Mouse (Mus musculus) inflammation-experienced regulatory T-cells, adult 6 months (primary cell): Measurements from ENCODE around the gene Rhobtb1. TPM values are rescaled to one million over a fixed set of nuclear protein-coding genes. Genes with fewer than 3 reads are reported as not detected.

Experiments used
- ATAC-seq: one replicate; pipeline ENCODE4 v1.8.0; 2017
- polyA plus RNA-seq, 3 experiments: library from polyadenylated mRNA; unstranded; fragments of 100-300 nt; shearing (Covaris generic); gene quantifications; one replicate each; pipeline ENCODE4 v1.2.1; 2017

The Rhobtb1 gene
- polyA plus RNA-seq, 3 experiments from 2014 or later: not detected

DNA sequence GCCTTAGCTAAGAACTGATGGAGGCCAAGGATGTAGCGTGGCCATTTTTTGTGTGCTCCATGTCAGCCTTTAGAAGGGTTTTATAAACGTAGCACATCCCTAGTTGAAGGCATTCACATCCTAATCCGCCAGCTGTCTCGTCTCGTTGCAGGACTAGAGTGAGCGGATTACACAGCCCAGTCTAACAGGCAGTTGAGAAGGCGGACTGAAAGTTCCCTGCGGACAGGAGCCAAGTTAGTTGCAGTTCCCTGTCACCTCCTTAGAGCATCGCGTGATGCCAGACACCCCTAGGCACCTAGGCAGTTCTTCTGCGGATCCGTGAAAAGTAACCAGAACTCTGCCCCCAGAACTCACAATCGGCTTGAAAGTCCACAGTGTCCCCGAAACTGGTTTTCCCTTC, 60.7 kb downstream of the Rhobtb1 start:
- no peak for ATAC-seq

DNA sequence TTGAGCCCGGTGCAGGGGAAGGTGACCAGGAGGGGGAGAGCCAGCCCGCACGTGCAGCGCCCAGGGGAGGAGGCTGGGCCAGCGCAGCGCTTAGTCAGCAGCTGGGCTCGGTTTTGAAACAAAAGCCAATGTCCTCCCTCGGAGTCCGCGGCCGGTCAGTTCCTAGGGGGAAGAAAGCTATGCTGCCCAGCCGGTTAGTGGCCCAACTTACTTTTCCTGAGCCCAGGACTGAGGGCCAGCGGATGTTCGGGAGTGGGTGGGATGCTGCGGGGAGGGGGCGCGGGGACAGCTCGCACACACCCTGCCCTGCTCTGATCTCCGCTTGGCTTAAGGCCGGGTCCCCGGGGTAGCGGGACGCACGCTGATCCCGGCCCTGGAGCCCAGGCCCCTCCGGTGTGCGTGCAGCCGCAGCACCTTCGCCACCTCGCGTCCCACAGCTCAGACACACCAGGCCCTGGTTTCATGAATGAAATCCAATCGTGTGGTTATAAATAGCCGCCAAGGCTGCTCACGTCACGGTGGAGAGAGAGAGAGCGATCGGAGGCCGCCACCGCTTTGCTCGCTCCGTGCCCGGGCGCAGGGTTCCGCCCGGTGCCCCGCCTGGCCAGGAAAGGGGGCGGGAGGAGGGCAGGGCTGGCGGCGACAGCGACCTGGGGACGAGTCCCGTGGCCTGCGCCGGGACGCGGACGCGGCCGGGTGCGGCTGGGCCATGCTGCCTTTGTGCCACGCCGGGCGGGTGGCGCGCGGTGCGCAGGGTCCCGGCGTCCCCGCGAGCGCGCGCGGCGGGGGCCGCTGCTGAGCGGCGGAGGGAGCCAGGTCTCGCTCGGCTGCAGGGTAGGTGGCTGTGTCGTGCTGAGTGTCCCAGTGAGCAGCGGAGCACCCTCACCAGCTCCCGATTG, 61.6 kb downstream of the Rhobtb1 start, which contains the start of gene A930033H14Rik:
Gene A930033H14Rik (minus strand): TSS at position 557 of the 899 bp plus-strand sequence.
- no peak for ATAC-seq

DNA sequence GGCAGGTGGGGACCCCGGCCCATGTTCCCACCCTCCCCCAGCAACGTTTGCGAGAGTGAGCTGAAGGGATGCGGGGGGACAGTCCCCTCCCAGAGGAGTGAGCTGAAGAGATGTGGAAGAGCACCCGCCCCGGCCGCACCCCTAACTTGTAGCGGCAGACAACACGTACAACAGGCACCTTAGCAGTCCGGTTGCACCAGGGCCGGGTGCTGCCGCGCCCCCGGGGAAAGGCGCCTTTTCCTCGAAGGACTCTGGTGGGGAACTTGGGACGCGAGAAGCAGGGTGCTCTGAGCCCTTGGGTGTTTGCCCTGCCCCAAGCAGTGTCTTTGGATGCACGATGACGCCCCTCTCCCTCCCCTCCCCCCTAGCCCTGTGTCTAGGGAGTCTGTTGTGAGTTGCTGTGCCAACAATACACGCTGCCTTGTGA, 62.2 kb downstream of the Rhobtb1 start:
- ATAC-seq: no peak

DNA sequence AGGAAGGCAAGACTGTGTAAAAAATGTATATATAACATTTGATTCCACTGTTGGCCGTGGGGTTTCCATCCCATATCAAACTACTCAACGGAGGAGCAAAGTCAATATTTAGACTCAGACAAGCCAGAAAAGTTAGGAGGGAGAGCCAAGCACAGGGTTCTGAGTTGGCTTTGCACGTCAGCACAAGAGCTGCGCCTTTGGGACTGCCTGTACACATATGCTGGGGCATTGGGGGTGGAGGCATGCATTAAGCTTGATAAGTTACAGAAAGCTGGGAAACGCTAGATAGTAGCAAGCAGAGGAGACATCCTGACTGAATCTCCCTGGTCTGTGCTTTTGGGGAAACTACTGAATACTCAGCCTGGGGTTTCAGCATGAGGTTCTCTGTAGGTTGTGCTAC, 62.8 kb downstream of the Rhobtb1 start:
- no peak for ATAC-seq

DNA sequence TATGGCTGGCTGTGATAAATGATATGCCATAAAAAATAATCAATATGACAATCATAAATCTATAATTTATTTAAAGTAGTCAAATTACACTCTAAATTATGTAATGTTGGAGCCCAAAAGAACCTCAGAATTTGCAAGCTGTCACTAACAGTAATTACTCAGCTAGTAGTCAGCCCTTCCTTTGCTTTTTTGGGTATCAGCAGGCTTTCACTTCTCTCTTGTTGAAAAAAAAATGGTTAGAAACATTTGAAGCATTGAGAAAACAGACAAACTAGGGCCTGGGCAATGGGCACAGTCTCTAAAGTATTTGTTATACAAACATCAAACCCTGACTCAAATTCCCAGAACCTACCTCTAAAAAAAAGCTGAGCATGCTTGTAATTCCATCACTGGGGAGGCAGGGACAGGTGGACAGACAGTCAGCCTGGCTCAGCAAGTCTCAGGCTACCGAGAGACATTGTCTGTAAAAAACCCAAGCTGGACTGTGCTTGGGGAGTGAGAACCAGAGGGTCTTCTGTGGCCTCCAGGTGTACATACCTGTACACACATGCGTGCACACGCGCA, 66.0 kb downstream of the Rhobtb1 start:
- no peak for ATAC-seq

DNA sequence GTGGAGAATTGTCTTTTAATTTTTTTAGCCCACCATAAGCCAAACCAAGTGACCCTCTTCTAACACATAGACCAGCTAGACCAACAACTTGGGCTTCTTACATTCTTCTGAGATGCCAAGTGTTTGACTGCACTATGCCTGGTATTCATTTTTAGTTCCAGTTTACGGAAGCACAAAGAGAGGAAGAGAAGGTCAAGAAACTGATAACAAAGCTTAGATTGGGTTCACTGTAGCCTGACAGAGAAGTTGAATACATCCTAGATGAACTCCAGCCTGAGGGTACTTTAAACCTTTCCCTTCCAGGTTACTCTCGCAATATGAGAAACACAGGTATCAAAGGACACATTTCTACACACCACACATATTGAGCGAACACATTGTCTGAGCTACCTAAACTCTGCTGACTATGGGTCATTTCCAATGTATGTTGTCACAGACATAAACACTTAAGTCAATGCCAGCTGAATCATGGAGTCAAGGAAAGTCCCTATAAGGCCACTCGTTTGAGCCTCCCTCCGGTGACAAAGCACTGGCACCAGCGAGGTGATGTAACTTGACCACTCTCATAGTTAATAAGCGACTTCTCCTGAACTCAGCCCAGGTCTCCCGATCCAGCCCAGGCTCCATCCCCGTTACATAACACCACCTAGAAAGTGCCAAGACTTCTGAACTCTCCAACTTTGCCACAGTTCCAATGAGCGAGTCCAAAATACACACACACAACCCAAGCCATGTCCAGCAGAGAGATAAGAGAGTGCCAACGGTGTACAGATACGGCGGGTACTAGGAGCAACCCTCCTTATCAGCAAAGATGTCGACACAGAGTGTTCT, 67.4 kb downstream of the Rhobtb1 start:
- no peak for ATAC-seq

DNA sequence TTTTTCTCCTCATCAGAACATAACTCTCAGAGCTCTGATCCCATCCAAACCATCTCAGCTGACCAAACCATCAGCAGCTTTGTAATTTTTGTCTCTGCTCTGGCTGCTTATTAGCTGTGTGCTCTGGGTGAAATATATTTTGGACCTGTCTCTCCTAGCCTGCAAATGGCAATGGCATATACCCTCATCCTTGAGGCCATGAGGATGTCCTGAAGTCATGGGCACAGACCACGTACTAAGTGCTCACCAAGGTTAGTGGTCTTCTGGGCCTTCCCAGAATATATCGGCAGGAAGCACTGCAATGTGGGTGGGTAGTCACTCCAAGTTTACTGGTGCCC, 68.0 kb downstream of the Rhobtb1 start:
- no peak for ATAC-seq

DNA sequence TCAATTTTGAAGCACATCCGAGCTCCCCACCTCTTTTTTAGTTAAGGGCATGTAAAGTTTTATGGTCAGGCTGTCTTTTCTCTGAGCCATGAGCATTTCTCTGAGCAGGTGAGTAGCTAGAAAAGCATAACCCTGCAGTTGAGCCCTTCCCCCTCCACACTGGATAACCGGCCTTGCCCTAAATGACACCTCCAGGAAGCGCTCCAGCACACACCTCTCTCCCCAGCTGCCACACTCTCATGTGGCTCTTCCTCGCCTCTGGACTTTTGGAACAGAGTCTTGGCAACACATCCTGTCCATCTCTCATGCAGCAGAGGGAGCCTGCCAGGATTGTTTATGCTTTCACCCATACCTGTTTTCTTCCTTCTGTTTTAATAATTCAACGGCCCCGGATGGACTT, 69.1 kb downstream of the Rhobtb1 start:
- no peak for ATAC-seq

DNA sequence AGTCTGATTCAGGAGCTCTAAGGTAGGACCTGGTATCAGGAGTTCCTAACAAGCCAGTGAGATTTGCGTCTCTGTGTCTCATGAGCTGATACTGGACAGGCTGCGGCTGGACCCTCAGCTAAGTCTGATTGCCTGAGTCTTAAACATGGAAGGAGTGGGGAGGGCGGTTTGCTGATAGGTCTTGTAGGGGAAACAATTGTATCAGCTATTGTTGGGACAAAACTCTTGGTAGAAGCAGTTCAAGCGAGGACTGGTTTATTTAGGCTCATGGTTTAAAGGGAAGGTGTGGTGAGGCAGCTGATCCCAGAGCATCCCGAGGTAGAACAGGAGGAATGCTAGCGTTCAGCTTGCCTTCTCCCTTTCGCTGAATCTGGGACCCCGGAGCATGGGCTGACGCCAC, 69.9 kb downstream of the Rhobtb1 start:
- no peak for ATAC-seq

DNA sequence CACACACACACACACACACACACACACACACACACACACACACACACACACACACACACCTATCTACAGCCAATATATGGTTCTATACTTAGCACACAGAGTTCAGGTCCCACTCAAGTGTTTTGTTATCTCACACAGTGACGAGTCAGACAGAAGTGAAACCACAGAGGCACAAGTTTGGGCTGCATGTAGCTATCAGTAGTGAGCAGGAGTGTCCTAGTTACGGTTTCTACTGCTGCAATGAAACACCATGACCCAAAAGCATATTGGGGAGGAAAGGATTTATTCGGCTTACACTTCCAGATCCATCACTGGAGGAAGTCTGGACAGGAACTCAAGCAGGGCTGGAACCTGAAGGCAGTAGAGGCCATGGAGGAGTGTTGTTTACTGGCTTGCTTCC, 70.7 kb downstream of the Rhobtb1 start:
- no peak for ATAC-seq

DNA sequence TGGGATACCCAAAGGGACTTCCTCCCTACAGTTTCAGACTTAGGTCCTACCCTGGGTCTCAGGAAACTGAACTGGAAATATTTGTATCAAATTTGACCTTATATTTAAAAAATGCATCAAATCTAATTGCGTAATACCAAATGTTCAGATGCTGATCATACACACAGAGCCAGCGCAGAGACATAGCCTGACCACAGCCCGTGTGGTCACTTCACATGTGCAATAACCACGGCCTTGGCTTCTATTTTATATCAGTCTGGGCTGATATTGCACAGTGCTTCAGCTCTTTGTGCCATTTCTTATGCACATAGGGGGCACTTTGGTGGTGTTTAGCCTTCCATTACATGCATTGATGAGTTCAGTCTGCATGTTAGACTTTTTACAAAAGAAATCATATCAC, 72.0 kb downstream of the Rhobtb1 start:
- ATAC-seq: no peak

DNA sequence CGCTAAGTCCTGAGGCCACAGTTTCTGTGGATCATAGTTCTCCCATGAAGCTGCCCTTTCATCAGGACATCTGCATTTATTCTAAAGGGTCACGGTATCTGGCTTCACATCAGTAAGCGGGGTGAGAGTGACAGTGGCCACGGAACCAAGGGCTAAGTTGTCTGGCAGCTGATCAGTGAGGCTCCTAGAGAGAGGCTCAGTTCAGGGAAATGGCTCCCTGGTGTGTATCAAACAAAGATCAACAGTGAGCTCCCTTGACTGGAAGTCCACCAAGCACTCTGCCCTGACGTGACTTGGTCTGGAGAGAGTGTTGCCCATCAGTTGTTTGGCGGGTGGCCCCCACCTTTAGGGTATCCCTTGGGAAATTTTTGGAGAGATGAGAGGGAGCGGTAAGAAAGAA, 73.0 kb downstream of the Rhobtb1 start:
- ATAC-seq: no peak

DNA sequence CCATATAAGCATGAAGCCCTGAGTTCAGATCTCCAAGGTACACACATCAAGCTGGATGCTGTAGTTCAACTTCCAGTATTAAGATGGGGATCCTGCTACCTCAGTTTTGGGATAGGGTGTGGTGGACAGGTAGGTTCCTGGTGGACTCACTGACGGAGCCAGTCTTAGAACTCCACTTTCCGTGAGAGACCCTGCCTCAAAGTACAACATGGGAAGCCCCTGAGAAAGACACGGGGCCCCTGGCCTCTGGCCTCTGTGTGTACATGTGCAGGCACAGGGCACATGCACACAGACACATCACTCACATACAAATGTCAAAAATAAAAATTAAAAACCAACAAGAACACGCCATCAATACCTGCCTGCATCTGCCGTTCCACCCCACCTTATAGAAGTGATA, 74.2 kb downstream of the Rhobtb1 start:
- ATAC-seq: no peak

DNA sequence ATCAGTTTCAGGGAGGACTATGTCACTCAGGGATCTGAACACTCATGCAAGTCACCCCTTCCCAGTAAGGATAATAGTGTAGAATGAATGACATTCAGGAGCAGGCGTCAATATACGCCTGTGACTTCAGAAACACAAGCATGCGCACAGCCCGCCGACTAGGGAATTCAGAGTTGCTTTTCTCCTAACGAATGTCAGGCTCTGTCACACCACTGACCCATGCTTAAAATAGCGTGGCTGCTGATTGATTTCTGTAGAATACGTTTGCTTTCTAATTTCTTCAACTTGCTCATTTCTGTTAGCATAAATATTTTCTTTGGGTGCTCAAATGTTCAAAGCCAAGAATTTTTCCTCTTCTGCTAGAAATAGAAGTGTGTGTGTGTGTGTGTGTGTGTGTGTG, 74.7 kb downstream of the Rhobtb1 start:
- no peak for ATAC-seq

DNA sequence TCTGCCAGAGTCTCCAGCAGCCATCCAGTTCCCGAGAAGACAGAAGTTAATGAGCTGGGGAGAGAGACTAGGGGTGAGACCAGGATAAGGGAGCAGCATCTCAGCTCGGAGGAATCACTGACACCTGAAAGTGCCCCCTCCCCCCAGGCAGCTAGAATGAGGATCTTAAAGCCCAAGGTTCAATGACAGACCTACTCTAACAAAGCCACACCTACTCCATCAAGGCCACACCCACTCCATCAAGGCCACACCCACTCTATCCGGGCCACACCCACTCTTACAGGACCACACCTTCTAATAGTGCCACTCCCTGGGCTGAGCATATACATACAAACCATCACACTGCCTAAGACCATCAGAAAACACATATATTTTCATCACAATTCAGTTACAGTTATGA, 86.0 kb downstream of the Rhobtb1 start:
- no peak for ATAC-seq

DNA sequence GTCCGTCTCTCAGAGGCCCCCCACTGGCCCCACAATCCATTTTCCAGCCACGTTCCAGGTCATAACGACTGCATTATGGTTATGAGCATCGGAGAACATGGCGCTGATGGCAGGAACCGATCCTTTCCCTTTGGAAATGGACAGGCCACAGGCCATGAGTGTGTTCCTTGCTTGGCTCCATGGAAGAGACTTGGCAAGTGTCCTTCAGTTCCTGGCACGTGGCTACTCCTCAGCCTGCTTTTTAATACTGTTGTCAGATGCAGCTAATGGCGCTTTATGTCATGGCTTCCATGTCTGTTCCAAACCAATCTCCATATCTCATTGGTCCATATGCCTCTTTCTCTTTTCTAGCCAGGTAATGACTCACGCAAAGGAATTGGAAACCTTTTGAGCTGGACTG, 86.5 kb downstream of the Rhobtb1 start:
- no peak for ATAC-seq

DNA sequence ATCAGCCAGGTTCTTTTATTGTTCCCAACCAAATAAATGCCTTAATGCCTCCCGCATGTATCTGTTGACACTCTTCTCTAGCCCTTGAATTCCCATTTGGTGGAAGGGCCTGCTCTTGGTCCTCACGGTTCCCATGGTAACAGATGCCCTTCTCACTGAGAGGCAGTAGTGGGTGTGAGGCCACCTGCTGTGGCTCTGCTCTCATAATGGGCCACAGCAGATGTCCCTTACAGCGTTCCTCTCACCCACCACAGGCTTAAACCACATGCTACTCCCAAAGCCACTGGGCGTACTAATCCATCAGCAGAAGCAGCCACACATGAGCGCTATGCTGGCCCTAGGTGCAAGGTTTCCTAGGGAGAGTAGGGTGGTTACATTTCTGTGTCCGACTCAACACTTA, 87.1 kb downstream of the Rhobtb1 start:
- ATAC-seq: no peak

DNA sequence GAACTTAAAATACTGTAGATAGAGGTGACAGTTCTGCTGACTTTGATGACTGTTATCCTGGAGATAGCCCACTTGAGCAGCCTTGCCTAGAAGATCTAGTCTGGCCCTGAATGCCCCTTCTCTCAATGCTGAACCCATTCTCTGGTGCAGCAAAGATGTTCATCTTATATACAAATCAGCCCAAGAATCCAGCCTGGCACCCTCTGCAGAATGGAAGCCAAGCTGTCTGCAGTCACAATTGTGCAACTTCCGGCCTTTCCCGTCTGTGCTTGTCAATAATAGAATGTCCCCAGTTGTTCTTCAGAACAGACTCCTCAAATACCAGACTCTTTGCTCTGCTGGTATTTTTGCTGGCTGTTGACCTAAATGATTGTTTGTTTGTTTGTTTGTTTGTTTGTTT, 89.3 kb downstream of the Rhobtb1 start:
- ATAC-seq: no peak

DNA sequence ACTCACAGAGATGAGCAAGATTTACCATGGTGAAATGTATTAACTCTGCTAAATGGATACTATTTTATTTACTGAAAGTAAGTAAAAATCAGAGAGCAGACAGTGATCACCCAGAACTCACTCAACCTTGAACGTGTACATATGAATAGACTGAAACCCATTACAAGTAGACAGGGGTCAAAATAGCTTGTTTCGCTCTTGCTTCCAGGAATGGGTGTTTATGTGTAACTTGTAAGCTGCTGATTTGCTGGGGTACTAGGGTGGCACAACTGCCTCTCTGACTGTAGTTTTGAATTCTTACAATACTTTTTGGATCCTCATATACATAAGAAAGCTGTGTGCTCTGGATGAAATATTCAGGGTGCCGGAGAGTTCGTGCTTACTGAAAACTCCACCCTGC, 93.9 kb downstream of the Rhobtb1 start:
- no peak for ATAC-seq

DNA sequence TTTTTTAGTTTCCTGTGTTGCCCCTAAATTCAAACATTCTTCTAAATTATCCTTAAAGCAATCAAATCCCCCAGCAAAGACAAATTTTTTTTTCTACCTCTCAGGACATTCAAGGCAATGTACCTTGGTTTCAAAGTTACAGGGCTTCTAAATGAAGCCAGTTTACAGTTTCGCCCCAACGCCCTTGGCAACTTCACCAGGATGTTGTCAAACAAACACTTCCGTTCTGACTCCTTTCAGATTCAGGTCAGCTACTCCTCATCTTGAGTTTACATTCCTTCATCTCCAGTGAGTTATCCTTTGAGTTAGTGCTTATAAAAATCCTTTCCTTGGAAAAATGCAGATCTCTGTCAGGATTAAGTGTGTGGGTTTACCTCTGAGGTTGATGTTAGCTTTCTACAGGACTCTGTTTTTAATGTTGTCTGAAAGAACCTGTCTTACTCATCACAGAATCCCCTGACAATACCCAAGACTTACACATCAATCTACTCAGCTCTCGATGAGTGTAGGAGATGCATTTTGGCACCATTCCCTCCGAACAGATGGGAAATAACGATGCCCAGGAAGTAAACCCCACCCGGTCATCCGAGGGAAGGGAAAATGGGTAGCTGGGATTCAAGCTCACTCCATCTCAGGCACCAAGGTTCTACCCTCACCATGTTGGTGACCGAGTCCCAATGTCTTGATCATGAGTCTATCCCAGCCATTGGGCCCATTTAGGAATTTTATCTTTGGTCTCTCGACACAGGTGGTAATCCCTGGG, 94.9 kb downstream of the Rhobtb1 start:
- no peak for ATAC-seq

DNA sequence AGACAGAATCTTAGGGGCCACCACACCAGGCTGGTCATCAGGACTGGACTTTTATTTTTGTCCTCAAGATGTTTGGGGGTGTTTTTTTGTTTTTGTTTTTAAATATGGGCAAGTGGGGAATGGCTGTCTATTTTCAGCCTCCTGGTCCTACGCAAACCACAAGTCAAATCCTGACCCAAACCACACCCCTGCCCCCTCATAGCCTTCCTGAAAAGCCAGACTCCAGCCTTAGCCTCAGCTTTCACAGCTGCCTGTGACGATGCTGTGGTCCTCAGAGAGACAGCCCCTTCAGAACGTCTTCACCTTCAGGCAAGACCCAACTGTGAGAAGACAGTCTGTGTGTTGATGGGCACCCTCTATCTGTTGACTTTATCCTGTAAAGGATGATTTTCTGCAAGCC, 95.5 kb downstream of the Rhobtb1 start:
- ATAC-seq: no peak

DNA sequence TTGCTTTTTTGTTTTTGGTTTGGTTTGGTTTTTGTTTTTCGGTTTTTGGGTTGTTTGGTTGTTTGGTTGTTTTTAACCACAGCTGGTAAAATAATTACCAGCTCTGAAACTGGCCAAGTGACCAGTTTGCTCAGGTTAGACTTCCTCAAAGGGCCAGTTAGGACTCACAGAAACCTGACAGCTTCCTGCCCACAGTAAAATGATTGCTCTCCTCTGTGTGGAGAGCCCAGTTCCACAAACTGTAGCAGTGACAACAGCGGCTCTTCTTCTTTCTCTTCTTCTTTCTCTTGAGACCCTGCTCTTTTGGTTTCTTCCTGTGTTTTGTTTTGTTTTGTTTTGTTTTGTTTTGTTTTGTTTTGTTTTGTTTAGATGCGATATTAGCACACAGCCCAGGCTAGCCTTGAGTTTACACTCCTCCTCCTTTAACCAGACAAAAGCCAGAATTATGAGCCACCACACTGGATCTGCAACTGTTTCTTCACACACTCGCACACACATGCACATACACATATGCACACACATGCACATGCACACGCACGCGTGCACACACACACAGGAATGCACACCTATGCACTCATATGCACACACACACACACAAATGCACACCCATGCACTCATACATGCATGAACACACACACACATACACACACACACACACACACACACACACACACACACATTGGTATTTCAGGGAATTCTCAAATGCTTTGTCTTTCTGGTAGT, 96.2 kb downstream of the Rhobtb1 start:
- ATAC-seq: no peak
